Mouse (Mus musculus) forebrain, postnatal 0 days (tissue): ENCODE data around the gene Mat1a. TPM values are rescaled to one million over a fixed set of nuclear protein-coding genes. Genes with fewer than 3 reads are reported as not detected.

Experiments used
- ATAC-seq: fragments of 200-750 bp; cut with Nextera tagmentation; 2 replicates; pipeline ENCODE4 v1.8.0; 2017; ENCODE audit warnings: mild to moderate bottlenecking, moderate library complexity
- DNase-seq: peaks from one replicate; pipeline ENCODE4 v3.0.0-alpha.2; 2015
- H3K27ac ChIP-seq: fragments of 300-500 bp; sonication (generic); 2 replicates; pipeline ENCODE4 v1.5.1; 2014; ENCODE audit warnings: low read depth, mild to moderate bottlenecking, antibody characterized with exemption, low read length, moderate library complexity, mixed read lengths
- H3K27me3 ChIP-seq: fragments of 300-500 bp; sonication (generic); 2 replicates; pipeline ENCODE4 v1.6.1; 2014; ENCODE audit warnings: mild to moderate bottlenecking, low read length, mixed read lengths; ENCODE audit not compliant: insufficient read depth
- H3K36me3 ChIP-seq: fragments of 300-500 bp; sonication (generic); 2 replicates; pipeline ENCODE4 v1.6.1; 2014; ENCODE audit warnings: mild to moderate bottlenecking, moderate library complexity; ENCODE audit not compliant: insufficient read depth
- H3K4me1 ChIP-seq: fragments of 300-500 bp; sonication (generic); 2 replicates; pipeline ENCODE4 v1.6.1; 2014; ENCODE audit warnings: antibody characterized with exemption; ENCODE audit not compliant: insufficient read depth
- H3K4me2 ChIP-seq: fragments of 300-500 bp; sonication (generic); 2 replicates; pipeline ENCODE4 v1.6.1; 2014; ENCODE audit warnings: low read depth, mild to moderate bottlenecking, moderate library complexity
- H3K4me3 ChIP-seq: fragments of 300-500 bp; sonication (generic); 2 replicates; pipeline ENCODE4 v1.5.1; 2014; ENCODE audit warnings: low read depth, low read length, mixed read lengths
- H3K9ac ChIP-seq: fragments of 300-500 bp; sonication (generic); 2 replicates; pipeline ENCODE4 v1.6.1; 2014; ENCODE audit warnings: mild to moderate bottlenecking
- H3K9me3 ChIP-seq: fragments of 300-500 bp; sonication (generic); 2 replicates; pipeline ENCODE4 v1.6.1; 2016; ENCODE audit warnings: low read length
- CTCF ChIP-seq: sonication (generic); IDR thresholded peaks from 2 replicates; pipeline ENCODE4 v1.5.1; 2016; ENCODE audit warnings: antibody characterized with exemption, control low read depth, low read depth
- WGBS: fragments of 180-500 bp; shearing (Covaris S2); extraction: QIAGEN DNeasy Blood & Tissue Kit; methylation state at CpG from one replicate; pipeline ENCODE4 v1.1.7; 2014; 5-methylcytosine and 5-hydroxymethylcytosine counted together
- polyA plus RNA-seq: library from polyadenylated mRNA; unstranded; fragments of >200 nt; fragmentation: Nextera tagmentation; extraction: Ambion mirVana; gene quantifications from 2 replicates; pipeline ENCODE4 v1.2.1, GENCODE M21; 2015
- total RNA-seq: library from RNA; depleted of rRNA; stranded (reverse); fragments of >200 nt; gene quantifications from 2 replicates; pipeline ENCODE4 v1.2.3, GENCODE M21; 2014

Gene Mat1a
- total and polyA plus RNA-seq, 2 experiments from 2014 or later: not detected

- TF ChIP-seq CTCF: no peak
- Histone ChIP-seq H3K27ac (no peak overlapping the region), H3K9me3 (no peaks in the 10 kb centered on the region), H3K4me3 (no peak overlapping the region), H3K36me3 (no peaks in the 10 kb centered on the region), H3K27me3 (no peaks in the 10 kb centered on the region), H3K9ac (no peak overlapping the region), H3K4me1 (no peaks in the 10 kb centered on the region), H3K4me2 (no peak overlapping the region)
- ATAC-seq: no peak
- DNase-seq: no peak
Observed at GRCm38 (mm10) chr14:41137006-41137405, 32.2 kb downstream of the Mat1a start.

- 95% methylated on average over 1 of the region's 1 CpGs for WGBS
- no peaks in the 10 kb centered on the region for H3K9me3 ChIP-seq
- TF ChIP-seq CTCF: no peak
Observed at GRCm38 (mm10) chr14:41140686-41141085, 35.9 kb downstream of the Mat1a start.

GRCm38 (mm10) chr14:41146035-41146434, 41.2 kb downstream of the Mat1a start:
- no peaks in the 10 kb centered on the region for H3K27me3 ChIP-seq
- no peak overlapping the region for H3K9ac ChIP-seq
- H3K36me3 ChIP-seq: no peaks in the 10 kb centered on the region
- no peak for TF ChIP-seq CTCF
- no peaks in the 10 kb centered on the region for H3K9me3 ChIP-seq
- no peak for ATAC-seq
- H3K4me2 ChIP-seq: no peak overlapping the region
- H3K4me3 ChIP-seq: no peak overlapping the region
- 74% methylated on average over 6 of the region's 6 CpGs for WGBS
- H3K27ac ChIP-seq: no peak overlapping the region
- DNase-seq: no peak
- H3K4me1 ChIP-seq: no peaks in the 10 kb centered on the region

More at GRCm38 (mm10) chr14:41140686-41141085, 35.9 kb downstream of the Mat1a start:
- ATAC-seq (no peak), DNase-seq (no peak)
- H3K27ac ChIP-seq: no peak overlapping the region
- H3K4me1 ChIP-seq: no peaks in the 10 kb centered on the region
- H3K27me3 ChIP-seq: no peaks in the 10 kb centered on the region
- H3K36me3 ChIP-seq: no peaks in the 10 kb centered on the region
- H3K4me3 ChIP-seq: no peak overlapping the region
- no peak overlapping the region for H3K4me2 ChIP-seq
- no peak overlapping the region for H3K9ac ChIP-seq

GRCm38 (mm10) chr14:41146922-41147321, 42.1 kb downstream of the Mat1a start:
- Histone ChIP-seq H3K4me3 (no peak overlapping the region), H3K9ac (no peak overlapping the region), H3K36me3 (no peaks in the 10 kb centered on the region), H3K4me1 (no peaks in the 10 kb centered on the region), H3K9me3 (no peaks in the 10 kb centered on the region), H3K27ac (no peak overlapping the region), H3K4me2 (no peak overlapping the region), H3K27me3 (no peaks in the 10 kb centered on the region)
- TF ChIP-seq CTCF: no peak
- 79% methylated on average over 3 of the region's 3 CpGs for WGBS
- ATAC-seq (no peak), DNase-seq (no peak)

GRCm38 (mm10) chr14:41147356-41147755, 42.5 kb downstream of the Mat1a start:
- Histone ChIP-seq H3K27ac (no peak overlapping the region), H3K9me3 (no peaks in the 10 kb centered on the region), H3K9ac (no peak overlapping the region), H3K27me3 (no peaks in the 10 kb centered on the region), H3K4me2 (no peak overlapping the region), H3K4me3 (no peak overlapping the region), H3K36me3 (no peaks in the 10 kb centered on the region), H3K4me1 (no peaks in the 10 kb centered on the region)
- WGBS: 62% methylated on average over 2 of the region's 2 CpGs
- DNase-seq (no peak), ATAC-seq (no peak)
- no peak for TF ChIP-seq CTCF

- Histone ChIP-seq H3K9me3 (no peaks in the 10 kb centered on the region; the same call in 1 of the 2 replicates), H3K27me3 (no peaks in the 10 kb centered on the region), H3K27ac (no peak within 1 kb of the TSS), H3K36me3 (no peaks in the 10 kb centered on the region), H3K4me3 (no peak within 1 kb of the TSS), H3K4me2 (no peak within 1 kb of the TSS), H3K4me1 (no peaks in the 10 kb centered on the region), H3K9ac (no peak within 1 kb of the TSS)
- no peak for DNase-seq
- no peak for TF ChIP-seq CTCF
- 91% methylated on average over 7 of the region's 7 CpGs for WGBS
- no peak for ATAC-seq
Observed at GRCm38 (mm10) chr14:41151220-41151898, 46.5 kb downstream of the Mat1a start, which contains the start of gene Mbl1. Mbl1 (plus strand) TSS chr14:41151458.

GRCm38 (mm10) chr14:41160076-41160475, 55.2 kb downstream of the Mat1a start:
- ATAC-seq: no peak
- H3K27ac ChIP-seq: no peak overlapping the region
- no peak overlapping the region for H3K4me2 ChIP-seq
- no peak for TF ChIP-seq CTCF
- H3K4me1 ChIP-seq: no peaks in the 10 kb centered on the region
- no peak for DNase-seq
- no peak overlapping the region for H3K4me3 ChIP-seq
- 84% methylated on average over 4 of the region's 4 CpGs for WGBS
- H3K9ac ChIP-seq: no peak overlapping the region
- no peaks in the 10 kb centered on the region for H3K27me3 ChIP-seq
- no peaks in the 10 kb centered on the region for H3K36me3 ChIP-seq
- H3K9me3 ChIP-seq: no peaks in the 10 kb centered on the region
